Mouse (Mus musculus) embryonic facial prominence, embryonic 11.5 days (tissue): ENCODE measurements around the gene Srp14. TPM values are rescaled to one million over a fixed set of nuclear protein-coding genes. Genes with fewer than 3 reads are reported as not detected.

Source experiments
- ATAC-seq: fragments of 200-750 bp; cut with Nextera tagmentation; replicated peaks from 2 replicates; pipeline ENCODE4 v1.8.0; 2017; ENCODE audit warnings: low read depth; ENCODE audit not compliant: insufficient number of reproducible peaks, low FRiP score, low TSS enrichment
- DNase-seq: peaks from one replicate; pipeline ENCODE4 v3.0.0-alpha.2; 2015; ENCODE audit warnings: low spot score
- H3K27ac ChIP-seq: fragments of 300-500 bp; sonication (generic); replicated peaks from 2 replicates; pipeline ENCODE4 v1.5.1; 2014; ENCODE audit warnings: mild to moderate bottlenecking, low read depth, low read length, control low read depth
- H3K27me3 ChIP-seq: fragments of 300-500 bp; sonication (generic); 2 replicates; pipeline ENCODE4 v1.6.1; 2014; ENCODE audit warnings: mild to moderate bottlenecking, low read length, moderate library complexity, mixed read lengths; ENCODE audit not compliant: control insufficient read depth, insufficient read depth
- H3K36me3 ChIP-seq: fragments of 300-500 bp; sonication (generic); replicated peaks from 2 replicates; pipeline ENCODE4 v1.6.1; 2014; ENCODE audit warnings: low read depth, mild to moderate bottlenecking, low read length, moderate library complexity, mixed read lengths; ENCODE audit not compliant: control insufficient read depth, insufficient read depth
- H3K4me1 ChIP-seq: fragments of 300-500 bp; sonication (generic); 2 replicates; pipeline ENCODE4 v1.6.1; 2014; ENCODE audit warnings: low read length, mixed read lengths; ENCODE audit not compliant: control insufficient read depth, insufficient read depth
- H3K4me2 ChIP-seq: fragments of 300-500 bp; sonication (generic); 2 replicates; pipeline ENCODE4 v1.6.1; 2014; ENCODE audit warnings: low read depth, mild to moderate bottlenecking, control low read depth, low read length, moderate library complexity
- H3K4me3 ChIP-seq: fragments of 300-500 bp; sonication (generic); 2 replicates; pipeline ENCODE4 v1.5.1; 2014; ENCODE audit warnings: low read depth, low read length, control low read depth
- H3K9ac ChIP-seq: fragments of 300-500 bp; sonication (generic); replicated peaks from 2 replicates; pipeline ENCODE4 v1.6.1; 2014; ENCODE audit warnings: mild to moderate bottlenecking, control low read depth, low read length
- H3K9me3 ChIP-seq: fragments of 300-500 bp; sonication (generic); replicated peaks from 2 replicates; pipeline ENCODE4 v1.6.1; 2016; ENCODE audit warnings: mild to moderate bottlenecking, low read length, inconsistent platforms, mixed read lengths; ENCODE audit not compliant: control insufficient read depth
- WGBS: fragments of 180-500 bp; shearing (Covaris S2); extraction: QIAGEN DNeasy Blood & Tissue Kit; methylation state at CpG from one replicate; pipeline ENCODE4 v1.1.7; 2014; 5-methylcytosine and 5-hydroxymethylcytosine counted together
- polyA plus RNA-seq: library from polyadenylated mRNA; unstranded; fragments of >200 nt; fragmentation: Nextera tagmentation; extraction: Ambion mirVana; gene quantifications from 2 replicates; pipeline ENCODE4 v1.2.1, GENCODE M21; 2014

Gene Srp14
- 244 and 259 TPM in 2 replicates for polyA plus RNA-seq

DNA sequence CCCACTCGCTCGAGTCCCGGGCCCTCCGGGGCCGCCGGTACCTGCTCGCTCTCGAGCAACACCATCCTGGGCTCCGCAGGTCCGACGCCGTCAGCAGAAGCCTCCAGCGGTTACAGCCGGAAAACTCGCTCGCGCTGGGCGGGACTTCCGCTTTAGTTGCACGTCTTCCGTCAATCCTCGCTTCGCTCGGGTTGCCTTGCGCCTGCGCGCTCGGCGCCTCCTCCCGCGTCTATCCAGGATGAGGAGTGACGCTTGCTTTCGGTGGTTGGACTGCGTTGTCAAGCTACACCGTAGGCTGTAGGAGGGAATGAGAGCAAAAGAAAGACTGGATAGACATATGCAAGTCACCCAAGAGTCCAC lies at the start of gene Srp14:
Srp14 (minus strand) TSS at position 162 of the 360 bp plus-strand sequence.
- Histone ChIP-seq H3K27me3 (no peaks in the 10 kb centered on the region), H3K36me3 (peaks cover 6% of the 10 kb centered on the region), H3K4me3 (peak within 1 kb of the TSS; percentile 88), H3K4me2 (peak within 1 kb of the TSS; percentile 80), H3K4me1 (peaks cover 4% of the 10 kb centered on the region), H3K9me3 (no peaks in the 10 kb centered on the region), H3K9ac (peak within 1 kb of the TSS; percentile 84), H3K27ac (0 out of 2 replicates have a peak within 1 kb of the TSS, but pooled peaks have one; percentile 32)
- under 1% methylated on average over 35 of the region's 35 CpGs for WGBS
- ATAC-seq, result peak; percentile 93
- peak; percentile 98 for DNase-seq

DNA sequence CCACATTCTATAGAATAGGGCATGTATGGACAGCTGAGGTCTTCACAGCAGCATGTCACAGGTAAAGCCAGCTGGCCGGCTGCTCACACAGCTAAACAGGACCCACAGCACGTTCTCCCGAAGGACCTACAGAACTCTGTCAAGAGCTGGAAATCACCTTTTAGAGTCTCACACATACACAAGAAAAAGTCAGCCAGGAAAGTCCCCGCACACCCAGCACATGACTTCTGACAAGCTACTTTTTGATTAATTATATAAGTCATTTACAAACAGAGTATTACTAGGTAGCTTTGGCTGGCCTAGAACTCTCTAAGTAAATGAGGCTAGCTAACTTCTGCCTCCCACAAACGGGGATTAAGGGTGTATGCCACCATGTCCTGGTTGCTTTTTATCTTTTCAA lies 47.0 kb upstream of the Srp14 start:
- H3K4me3 ChIP-seq, result no peak overlapping the region
- no peaks in the 10 kb centered on the region for H3K9me3 ChIP-seq
- DNase-seq (no peak), ATAC-seq (no peak)
- H3K36me3 ChIP-seq, result no peaks in the 10 kb centered on the region
- H3K4me1 ChIP-seq, result peaks cover 16% of the 10 kb centered on the region
- H3K9ac ChIP-seq, result no peak overlapping the region
- WGBS, result 86% methylated on average over 5 of the region's 5 CpGs
- H3K4me2 ChIP-seq, result no peak overlapping the region
- no peaks in the 10 kb centered on the region for H3K27me3 ChIP-seq
- no peak overlapping the region for H3K27ac ChIP-seq

DNA sequence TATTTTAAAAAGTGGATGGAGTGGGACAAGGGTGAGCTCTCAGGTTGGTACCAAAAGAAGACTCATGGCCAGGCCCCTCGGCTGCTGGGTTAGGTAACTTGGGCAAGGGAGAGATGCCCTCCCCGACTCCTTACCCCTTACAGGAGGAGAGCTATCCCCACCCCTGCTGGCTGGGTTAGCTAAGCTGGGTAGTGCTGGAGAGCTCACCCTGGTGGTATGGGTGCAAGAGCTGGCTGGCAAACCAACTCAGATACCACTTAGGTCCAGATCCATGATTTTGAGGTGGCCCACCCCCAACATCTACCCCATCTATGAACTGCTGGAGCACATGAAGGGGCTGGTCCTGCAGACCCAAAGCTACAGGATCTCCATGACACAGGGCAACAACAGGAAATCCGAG lies 45.3 kb upstream of the Srp14 start:
- no peaks in the 10 kb centered on the region for H3K36me3 ChIP-seq
- 78% methylated on average over 3 of the region's 3 CpGs for WGBS
- no peak overlapping the region for H3K4me3 ChIP-seq
- no peak overlapping the region for H3K4me2 ChIP-seq
- H3K9me3 ChIP-seq, result no peaks in the 10 kb centered on the region
- ATAC-seq, result no peak
- no peaks in the 10 kb centered on the region for H3K27me3 ChIP-seq
- no peak overlapping the region for H3K27ac ChIP-seq
- H3K4me1 ChIP-seq, result peaks cover 9% of the 10 kb centered on the region
- no peak for DNase-seq
- H3K9ac ChIP-seq, result no peak overlapping the region

DNA sequence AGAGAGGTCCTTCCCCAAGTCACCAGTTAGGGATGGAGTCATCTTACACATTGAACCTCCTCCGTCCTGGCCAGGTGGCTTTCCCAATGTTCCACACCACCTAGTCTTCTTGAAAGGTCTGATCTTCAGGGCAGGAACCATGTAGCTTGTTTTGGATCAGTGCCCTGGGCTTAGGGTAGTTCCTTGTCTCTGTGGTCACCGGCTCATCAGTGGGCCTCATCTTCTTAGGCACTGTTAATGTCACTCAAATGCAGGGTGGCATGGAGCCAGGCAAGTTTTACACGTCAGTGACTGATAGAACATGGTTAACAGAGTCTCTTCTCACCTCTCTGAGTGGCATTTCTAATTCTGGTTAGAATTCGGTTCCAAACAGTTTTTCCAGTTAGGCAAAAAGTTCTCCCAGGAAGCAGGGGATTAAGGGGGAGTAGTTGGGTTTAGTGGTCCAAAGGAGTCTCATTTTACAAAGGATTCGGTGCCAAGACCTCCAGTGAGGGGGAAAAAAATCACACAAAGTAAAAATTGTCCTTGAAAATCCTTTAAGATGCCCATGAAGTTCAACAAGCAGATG lies 43.7 kb upstream of the Srp14 start:
- Histone ChIP-seq H3K4me3 (no peak overlapping the region), H3K9ac (no peak overlapping the region), H3K36me3 (no peaks in the 10 kb centered on the region), H3K4me2 (no peak overlapping the region), H3K9me3 (no peaks in the 10 kb centered on the region), H3K4me1 (peaks cover 7% of the 10 kb centered on the region; the same call in 1 of the 2 replicates), H3K27me3 (no peaks in the 10 kb centered on the region), H3K27ac (no peak overlapping the region)
- no peak for DNase-seq
- no peak for ATAC-seq
- 58% methylated on average over 5 of the region's 5 CpGs for WGBS

DNA sequence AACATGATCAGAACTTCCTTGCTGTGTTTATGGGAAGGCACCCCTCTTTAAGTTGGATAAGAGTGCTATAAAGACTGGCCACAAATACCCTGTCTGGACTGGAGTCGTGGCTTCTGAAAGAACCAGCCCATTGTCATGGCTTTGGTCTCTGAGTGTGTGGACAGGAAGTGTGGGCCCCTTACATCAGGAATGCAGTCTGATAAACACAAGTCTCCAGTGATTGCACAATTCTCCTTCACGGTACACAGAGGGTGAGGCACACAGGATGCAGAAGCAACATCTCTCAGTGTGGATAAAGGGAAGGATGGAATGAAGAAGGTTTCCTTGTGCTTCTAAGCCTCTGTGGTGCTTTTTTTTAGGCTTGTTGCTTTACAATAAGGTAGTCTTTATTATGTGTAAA lies 42.8 kb upstream of the Srp14 start:
- no peak overlapping the region for H3K9ac ChIP-seq
- H3K27ac ChIP-seq, result no peak overlapping the region
- no peak overlapping the region for H3K4me2 ChIP-seq
- H3K4me3 ChIP-seq, result no peak overlapping the region
- H3K36me3 ChIP-seq, result no peaks in the 10 kb centered on the region
- H3K9me3 ChIP-seq, result no peaks in the 10 kb centered on the region
- H3K4me1 ChIP-seq, result peaks cover 7% of the 10 kb centered on the region; the same call in 1 of the 2 replicates
- no peaks in the 10 kb centered on the region for H3K27me3 ChIP-seq
- no peak for DNase-seq
- ATAC-seq, result no peak
- 20% methylated on average over 2 of the region's 2 CpGs for WGBS

DNA sequence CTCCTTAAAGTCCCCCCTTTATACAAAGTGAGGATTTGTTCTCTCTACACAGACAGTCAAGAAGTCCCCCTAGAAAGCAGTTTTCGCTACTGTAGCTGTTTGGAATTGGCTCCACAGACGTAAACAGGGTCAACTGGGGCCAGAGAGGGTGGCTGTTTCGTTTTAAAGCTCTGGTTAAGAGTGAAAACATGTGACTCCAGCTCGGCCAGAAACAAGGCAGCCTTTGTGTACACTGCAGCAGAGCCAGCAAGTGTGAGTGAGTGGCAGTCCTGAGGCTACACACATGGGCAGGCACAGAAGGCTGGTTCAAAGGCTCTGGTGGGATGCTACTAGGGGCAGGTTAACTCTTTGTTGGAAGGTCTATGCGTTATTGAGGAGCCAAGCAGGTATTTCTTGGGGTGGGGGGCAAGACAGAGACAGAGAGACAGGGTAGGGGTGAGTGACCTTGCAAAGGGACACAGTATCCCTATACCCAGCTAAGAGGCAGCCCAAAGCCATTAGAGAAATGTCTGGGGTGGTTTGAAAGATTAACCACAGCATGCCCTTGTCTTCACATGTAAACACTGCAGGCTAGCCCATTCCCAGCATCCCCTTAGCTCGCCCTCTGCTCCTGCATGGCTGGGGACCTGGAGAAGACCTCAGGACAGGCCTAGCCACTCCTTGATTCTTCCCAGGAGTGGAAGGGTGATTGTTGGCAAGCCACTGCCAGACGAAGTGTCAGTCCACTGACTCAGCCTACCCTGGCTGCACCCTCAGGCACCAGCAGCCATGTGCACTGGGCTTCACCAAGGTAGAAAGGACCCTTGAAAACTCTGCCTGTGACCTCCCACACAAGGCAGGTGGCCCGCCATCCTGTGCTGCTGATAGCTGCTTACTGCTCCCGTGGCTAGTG lies 40.8 kb upstream of the Srp14 start:
- Histone ChIP-seq H3K36me3 (no peaks in the 10 kb centered on the region), H3K9me3 (no peaks in the 10 kb centered on the region), H3K4me1 (peaks cover 7% of the 10 kb centered on the region; the same call in 1 of the 2 replicates), H3K4me2 (no peak overlapping the region), H3K27ac (peak overlapping the region; percentile 77), H3K9ac (0 out of 2 replicates have a peak overlapping the region, but pooled peaks have one; percentile 7), H3K27me3 (no peaks in the 10 kb centered on the region), H3K4me3 (no peak overlapping the region)
- DNase-seq, result peak; percentile 87
- WGBS, result 25% methylated on average over 9 of the region's 9 CpGs
- ATAC-seq, result peak; percentile 95

DNA sequence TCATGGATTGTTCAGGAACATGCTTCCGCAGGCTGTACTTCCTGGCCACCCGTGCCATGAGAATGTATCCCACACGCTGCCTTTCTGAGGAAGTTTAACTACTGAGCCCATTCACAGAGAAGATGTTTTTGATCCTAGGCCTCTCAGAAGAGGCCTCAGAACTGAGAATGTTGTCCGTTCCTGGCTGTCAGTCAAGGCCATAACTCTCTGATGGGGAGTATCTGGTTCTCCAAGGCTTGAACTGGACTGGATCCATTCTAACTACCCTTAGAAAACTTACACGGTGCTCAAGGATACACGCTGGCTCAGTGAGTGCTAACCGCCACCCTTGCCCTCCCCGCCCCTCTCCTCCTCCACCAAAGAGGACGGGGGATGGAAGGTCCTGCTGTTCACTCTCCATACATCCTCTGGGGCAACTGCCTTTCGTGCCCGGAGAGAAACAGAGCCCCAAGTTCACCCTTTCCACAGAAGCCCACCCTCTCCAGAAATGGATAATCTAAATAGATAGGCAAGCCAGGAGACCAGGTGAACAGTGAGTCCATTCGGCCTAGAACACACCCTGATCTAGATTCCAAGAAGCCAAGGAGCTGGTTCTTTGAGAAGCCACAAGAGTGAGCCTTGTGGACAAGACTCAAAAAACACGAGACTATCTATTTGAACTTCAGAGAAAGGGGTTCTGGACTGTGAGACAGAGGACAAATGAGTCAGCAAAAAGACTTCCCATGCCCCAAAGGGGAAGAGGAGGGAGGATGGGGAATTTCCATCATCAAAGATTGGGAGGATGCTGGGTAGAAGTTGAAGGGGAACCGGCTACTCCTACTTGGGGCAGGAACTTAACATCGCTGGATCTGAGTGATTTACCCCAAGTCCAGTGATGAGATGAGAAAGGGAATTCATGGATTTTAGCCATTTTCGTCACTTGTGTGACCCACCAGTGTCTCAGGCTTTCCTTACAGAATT lies 33.2 kb upstream of the Srp14 start:
- no peaks in the 10 kb centered on the region for H3K27me3 ChIP-seq
- H3K27ac ChIP-seq, result no peak overlapping the region; the same call in 1 of the 2 replicates
- no peak overlapping the region for H3K4me2 ChIP-seq
- no peak overlapping the region for H3K9ac ChIP-seq
- DNase-seq (no peak), ATAC-seq (no peak)
- WGBS, result 80% methylated on average over 16 of the region's 16 CpGs
- no peaks in the 10 kb centered on the region for H3K36me3 ChIP-seq
- no peaks in the 10 kb centered on the region; the same call in 1 of the 2 replicates for H3K4me1 ChIP-seq
- no peaks in the 10 kb centered on the region for H3K9me3 ChIP-seq
- H3K4me3 ChIP-seq, result no peak overlapping the region
